Mouse (Mus musculus) forebrain, embryonic 16.5 days (tissue): ENCODE data around the gene Adcy4. TPM values are rescaled to one million over a fixed set of nuclear protein-coding genes. Genes with fewer than 3 reads are reported as not detected.

Source experiments
- ATAC-seq: fragments of 200-750 bp; cut with Nextera tagmentation; 2 replicates; pipeline ENCODE4 v1.8.0; 2017; ENCODE audit warnings: mild to moderate bottlenecking, moderate library complexity
- H3K27ac ChIP-seq: fragments of 300-500 bp; sonication (generic); 2 replicates; pipeline ENCODE4 v1.5.1; 2014; ENCODE audit warnings: low read length, control low read depth
- H3K27me3 ChIP-seq: fragments of 300-500 bp; sonication (generic); replicated peaks from 2 replicates; pipeline ENCODE4 v1.6.1; 2014; ENCODE audit warnings: low read length; ENCODE audit not compliant: control insufficient read depth, insufficient read depth
- H3K36me3 ChIP-seq: fragments of 300-500 bp; sonication (generic); 2 replicates; pipeline ENCODE4 v1.6.1; 2014; ENCODE audit not compliant: control insufficient read depth, insufficient read depth
- H3K4me1 ChIP-seq: fragments of 300-500 bp; sonication (generic); replicated peaks from 2 replicates; pipeline ENCODE4 v1.6.1; 2014; ENCODE audit warnings: low read length; ENCODE audit not compliant: control insufficient read depth, insufficient read depth
- H3K4me2 ChIP-seq: fragments of 300-500 bp; sonication (generic); 2 replicates; pipeline ENCODE4 v1.6.1; 2014; ENCODE audit warnings: mild to moderate bottlenecking, low read length, control low read depth
- H3K4me3 ChIP-seq: fragments of 300-500 bp; sonication (generic); replicated peaks from 2 replicates; pipeline ENCODE4 v1.5.1; 2014; ENCODE audit warnings: mild to moderate bottlenecking, low read length, control low read depth
- H3K9ac ChIP-seq: fragments of 300-500 bp; sonication (generic); replicated peaks from 2 replicates; pipeline ENCODE4 v1.6.1; 2014; ENCODE audit warnings: low read depth, low read length, control low read depth
- H3K9me3 ChIP-seq: fragments of 300-500 bp; sonication (generic); 2 replicates; pipeline ENCODE4 v1.6.1; 2016; ENCODE audit warnings: low read length; ENCODE audit not compliant: control insufficient read depth
- WGBS: fragments of 180-500 bp; shearing (Covaris S2); extraction: QIAGEN DNeasy Blood & Tissue Kit; methylation state at CpG from one replicate; pipeline ENCODE4 v1.1.7; 2014; 5-methylcytosine and 5-hydroxymethylcytosine counted together
- polyA plus RNA-seq: library from polyadenylated mRNA; unstranded; fragments of >200 nt; fragmentation: Nextera tagmentation; extraction: Ambion mirVana; gene quantifications from 2 replicates; pipeline ENCODE4 v1.2.1, GENCODE M21; 2015

Adcy4 gene
- polyA plus RNA-seq, 1 experiment from 2014 or later, result 3.7 TPM

- peak; percentile 80 for ATAC-seq
- 54% methylated on average over 7 of the region's 7 CpGs for WGBS
- no peak overlapping the region for H3K4me2 ChIP-seq
- no peaks in the 10 kb centered on the region for H3K27me3 ChIP-seq
- H3K27ac ChIP-seq, result peak overlapping the region; percentile 63
- no peaks in the 10 kb centered on the region for H3K9me3 ChIP-seq
- H3K36me3 ChIP-seq, result no peaks in the 10 kb centered on the region
- no peak overlapping the region for H3K9ac ChIP-seq
- no peak overlapping the region for H3K4me3 ChIP-seq
- H3K4me1 ChIP-seq, result peaks cover 10% of the 10 kb centered on the region
Measured at GRCm38 (mm10) chr14:55730531-55731032, 53.3 kb downstream of the Adcy4 start.

- Histone ChIP-seq H3K4me3 (no peak overlapping the region), H3K4me1 (peaks cover 10% of the 10 kb centered on the region), H3K9me3 (no peaks in the 10 kb centered on the region), H3K36me3 (no peaks in the 10 kb centered on the region), H3K9ac (no peak overlapping the region), H3K27ac (peak overlapping the region; percentile 63; the same call in 1 of the 2 replicates), H3K4me2 (no peak overlapping the region), H3K27me3 (no peaks in the 10 kb centered on the region)
- peak; percentile 40; the same call in 1 of the 2 replicates for ATAC-seq
- 58% methylated on average over 7 of the region's 7 CpGs for WGBS
Measured at GRCm38 (mm10) chr14:55730116-55730515, 53.8 kb downstream of the Adcy4 start.

- 78% methylated on average over 8 of the region's 8 CpGs for whole genome bisulfite sequencing
Measured at GRCm38 (mm10) chr14:55727889-55728685, 55.8 kb downstream of the Adcy4 start.

GRCm38 (mm10) chr14:55726261-55726660 lies 57.6 kb downstream of the Adcy4 start:
- H3K36me3 ChIP-seq, result no peaks in the 10 kb centered on the region
- ATAC-seq, result no peak

More at GRCm38 (mm10) chr14:55727889-55728685, 55.8 kb downstream of the Adcy4 start:
- Histone ChIP-seq H3K36me3 (no peaks in the 10 kb centered on the region), H3K9me3 (no peaks in the 10 kb centered on the region), H3K27me3 (no peaks in the 10 kb centered on the region), H3K9ac (no peak overlapping the region), H3K4me3 (no peak overlapping the region), H3K27ac (no peak overlapping the region), H3K4me2 (no peak overlapping the region), H3K4me1 (peaks cover 10% of the 10 kb centered on the region)
- ATAC-seq, result no peak

GRCm38 (mm10) chr14:55724411-55724871 lies 59.5 kb downstream of the Adcy4 start:
- no peak overlapping the region for H3K4me2 ChIP-seq
- no peaks in the 10 kb centered on the region for H3K36me3 ChIP-seq
- ATAC-seq, result no peak
- H3K9ac ChIP-seq, result no peak overlapping the region
- peaks cover 11% of the 10 kb centered on the region for H3K4me1 ChIP-seq
- no peak overlapping the region for H3K4me3 ChIP-seq
- no peak overlapping the region for H3K27ac ChIP-seq
- 64% methylated on average over 8 of the region's 8 CpGs for WGBS
- H3K9me3 ChIP-seq, result no peaks in the 10 kb centered on the region
- H3K27me3 ChIP-seq, result no peaks in the 10 kb centered on the region

More at GRCm38 (mm10) chr14:55726261-55726660, 57.6 kb downstream of the Adcy4 start:
- Histone ChIP-seq H3K4me1 (peaks cover 18% of the 10 kb centered on the region), H3K9ac (no peak overlapping the region), H3K27me3 (no peaks in the 10 kb centered on the region), H3K27ac (no peak overlapping the region), H3K4me2 (no peak overlapping the region), H3K4me3 (no peak overlapping the region), H3K9me3 (no peaks in the 10 kb centered on the region)

GRCm38 (mm10) chr14:55723433-55723832 lies 60.5 kb downstream of the Adcy4 start:
- Histone ChIP-seq H3K36me3 (no peaks in the 10 kb centered on the region), H3K4me3 (no peak overlapping the region), H3K4me2 (no peak overlapping the region), H3K4me1 (peaks cover 11% of the 10 kb centered on the region), H3K9me3 (no peaks in the 10 kb centered on the region), H3K9ac (no peak overlapping the region), H3K27me3 (no peaks in the 10 kb centered on the region), H3K27ac (no peak overlapping the region)
- 94% methylated on average over 7 of the region's 7 CpGs for WGBS
- ATAC-seq, result no peak

GRCm38 (mm10) chr14:55722438-55722945 lies 61.4 kb downstream of the Adcy4 start:
- no peaks in the 10 kb centered on the region for H3K27me3 ChIP-seq
- H3K9me3 ChIP-seq, result no peaks in the 10 kb centered on the region
- WGBS, result 43% methylated on average over 8 of the region's 8 CpGs
- H3K27ac ChIP-seq, result peak overlapping the region; percentile 29; the same call in 1 of the 2 replicates
- peak overlapping the region; percentile 78 for H3K4me2 ChIP-seq
- peaks cover 11% of the 10 kb centered on the region for H3K4me1 ChIP-seq
- H3K9ac ChIP-seq, result peak overlapping the region; percentile 80
- peak overlapping the region; percentile 68 for H3K4me3 ChIP-seq
- peak; percentile 6; the same call in 1 of the 2 replicates for ATAC-seq
- peaks cover 2% of the 10 kb centered on the region; the same call in 1 of the 2 replicates for H3K36me3 ChIP-seq

GRCm38 (mm10) chr14:55721700-55722437 lies 62.0 kb downstream of the Adcy4 start, which contains the start of gene Rabggta:
Gene Rabggta (minus strand): TSS chr14:55722263.
- Histone ChIP-seq H3K36me3 (peaks cover 2% of the 10 kb centered on the region; the same call in 1 of the 2 replicates), H3K27me3 (no peaks in the 10 kb centered on the region), H3K27ac (peak within 1 kb of the TSS; percentile 74), H3K4me2 (peak within 1 kb of the TSS; percentile 78), H3K4me1 (peaks cover 11% of the 10 kb centered on the region), H3K9ac (peak within 1 kb of the TSS; percentile 80), H3K4me3 (peak within 1 kb of the TSS; percentile 68), H3K9me3 (no peaks in the 10 kb centered on the region)
- under 1% methylated on average over 50 of the region's 50 CpGs for WGBS
- peak; percentile 96 for ATAC-seq

- H3K9ac ChIP-seq, result no peak overlapping the region; the same call in 1 of the 2 replicates
- no peak for ATAC-seq
- no peaks in the 10 kb centered on the region for H3K9me3 ChIP-seq
- H3K4me1 ChIP-seq, result peaks cover 11% of the 10 kb centered on the region
- no peak overlapping the region for H3K27ac ChIP-seq
- no peaks in the 10 kb centered on the region for H3K27me3 ChIP-seq
- peaks cover 2% of the 10 kb centered on the region; the same call in 1 of the 2 replicates for H3K36me3 ChIP-seq
- peak overlapping the region; percentile 78 for H3K4me2 ChIP-seq
- peak overlapping the region; percentile 68 for H3K4me3 ChIP-seq
- 83% methylated on average over 6 of the region's 6 CpGs for WGBS
Measured at GRCm38 (mm10) chr14:55721076-55721475, 62.8 kb downstream of the Adcy4 start.
